Mouse (Mus musculus) liver, adult 2 months (tissue): ENCODE measurements around the gene Grik1. TPM values are rescaled to one million over a fixed set of nuclear protein-coding genes. Genes with fewer than 3 reads are reported as not detected.

ENCODE experiments used
- DNase-seq: peaks from one replicate; pipeline ENCODE4 v3.0.0-alpha.2; 2011; ENCODE audit warnings: low read depth, low spot score; ENCODE audit errors: extremely low read depth
- H3K27ac ChIP-seq: fragments of 200-500 bp; replicated peaks from 2 replicates; pipeline ENCODE4 v1.5.1; 2012; ENCODE audit warnings: low read depth, mild to moderate bottlenecking, control low read depth, inconsistent platforms, low read length; ENCODE audit not compliant: insufficient read depth
- H3K27me3 ChIP-seq: fragments of 200-500 bp; 2 replicates; pipeline ENCODE4 v1.6.1; 2012; ENCODE audit warnings: mild to moderate bottlenecking, moderate library complexity, low read length, inconsistent platforms; ENCODE audit not compliant: control insufficient read depth, insufficient read depth
- H3K36me3 ChIP-seq: fragments of 200-500 bp; 2 replicates; pipeline ENCODE4 v1.6.1; 2012; ENCODE audit warnings: low read length, inconsistent platforms; ENCODE audit not compliant: control insufficient read depth, insufficient read depth
- H3K4me1 ChIP-seq: fragments of 200-500 bp; 2 replicates; pipeline ENCODE4 v1.6.1; 2011; ENCODE audit warnings: low read length; ENCODE audit not compliant: control insufficient read depth, insufficient read depth
- H3K4me3 ChIP-seq: fragments of 200-500 bp; 2 replicates; pipeline ENCODE4 v1.5.1; 2011; ENCODE audit warnings: low read depth, mild to moderate bottlenecking, control low read depth, low read length, moderate library complexity; ENCODE audit not compliant: insufficient read depth
- H3K79me2 ChIP-seq: fragments of 200-500 bp; 2 replicates; pipeline ENCODE4 v1.6.1; 2012; ENCODE audit warnings: inconsistent platforms, mild to moderate bottlenecking, low read length, moderate library complexity; ENCODE audit not compliant: control insufficient read depth, insufficient read depth
- H3K9ac ChIP-seq: fragments of 200-500 bp; 2 replicates; pipeline ENCODE4 v1.6.1; 2012; ENCODE audit warnings: low read depth, mild to moderate bottlenecking, control low read depth, inconsistent platforms, low read length
- CTCF ChIP-seq: fragments of 200-500 bp; IDR thresholded peaks from 2 replicates; pipeline ENCODE4 v1.5.1; 2011; ENCODE audit warnings: low read depth, low read length, control low read depth
- POLR2A ChIP-seq: fragments of 200-500 bp; IDR thresholded peaks from 2 replicates; pipeline ENCODE4 v1.6.1; 2011; ENCODE audit warnings: low read length, control low read depth; ENCODE audit not compliant: insufficient read depth; ENCODE audit errors: extremely low read depth
- WGBS: fragments of 180-500 bp; shearing (Covaris S2); methylation state at CpG from one replicate; pipeline ENCODE4 v1.1.7; 2018; 5-methylcytosine and 5-hydroxymethylcytosine counted together
- polyA plus RNA-seq: library from polyadenylated mRNA; depleted of rRNA; stranded (reverse); fragments of >200 nt; gene quantifications from 2 replicates; pipeline ENCODE4 v1.2.3, GENCODE M21; 2012
- total RNA-seq: library from RNA; depleted of rRNA; stranded (reverse); fragments of >200 nt; gene quantifications from 2 replicates; pipeline ENCODE4 v1.2.3, GENCODE M21; 2014

Gene Grik1
- total and polyA plus RNA-seq, 2 experiments: not detected

DNA sequence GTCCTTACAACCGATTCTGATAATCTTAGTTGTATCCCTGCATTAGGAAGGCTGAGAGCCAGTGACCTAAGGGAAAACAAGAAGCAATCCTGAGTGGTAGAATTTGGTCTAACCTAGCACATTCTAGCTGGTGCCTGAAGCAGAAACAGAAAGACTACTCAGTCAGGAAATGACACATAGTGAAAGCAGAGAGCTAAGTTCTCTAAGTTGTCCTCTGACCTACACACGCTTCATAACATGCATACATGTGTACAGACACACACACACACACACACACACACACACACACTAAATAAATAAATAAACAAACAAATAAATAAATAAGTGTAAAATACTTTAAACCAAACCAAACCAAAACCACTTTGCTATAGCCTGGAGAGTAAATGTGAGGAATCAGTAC, 358.7 kb downstream of the Grik1 start:
- H3K27ac ChIP-seq: no peak overlapping the region
- no peak overlapping the region for H3K4me3 ChIP-seq
- no peak overlapping the region for H3K9ac ChIP-seq
- H3K4me1 ChIP-seq: no peaks in the 10 kb centered on the region
- TF ChIP-seq POLR2A (no peak), CTCF (no peak)
- no peaks in the 10 kb centered on the region for H3K36me3 ChIP-seq
- 81% methylated on average over 2 of the region's 2 CpGs for WGBS
- DNase-seq: no peak
- no peaks in the 10 kb centered on the region for H3K27me3 ChIP-seq
- H3K79me2 ChIP-seq: no peaks in the 10 kb centered on the region

DNA sequence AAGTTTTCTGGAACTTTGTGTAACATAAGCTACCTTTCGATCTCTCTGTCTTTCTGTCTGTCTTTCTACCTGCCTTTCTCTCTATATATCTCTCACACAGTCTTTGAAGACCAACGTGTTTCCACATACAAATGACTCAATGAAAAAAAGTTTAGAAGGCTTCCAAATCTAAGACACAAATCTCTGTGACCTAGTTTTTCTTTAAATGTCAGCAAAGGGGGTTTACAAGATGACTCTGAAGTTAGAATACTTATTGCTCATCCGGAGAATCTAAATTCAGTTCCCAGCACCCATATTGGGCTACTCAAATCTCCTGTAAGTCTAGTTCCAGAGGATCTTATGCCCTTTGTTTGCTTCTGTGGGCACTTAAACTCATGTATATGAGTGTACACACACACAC, 359.5 kb downstream of the Grik1 start:
- Histone ChIP-seq H3K4me1 (no peaks in the 10 kb centered on the region), H3K9ac (no peak overlapping the region), H3K79me2 (no peaks in the 10 kb centered on the region), H3K4me3 (no peak overlapping the region), H3K27me3 (no peaks in the 10 kb centered on the region), H3K36me3 (no peaks in the 10 kb centered on the region), H3K27ac (no peak overlapping the region)
- 82% methylated on average over 3 of the region's 3 CpGs for WGBS
- no peak for DNase-seq
- TF ChIP-seq POLR2A: no peak
- no peak for TF ChIP-seq CTCF

DNA sequence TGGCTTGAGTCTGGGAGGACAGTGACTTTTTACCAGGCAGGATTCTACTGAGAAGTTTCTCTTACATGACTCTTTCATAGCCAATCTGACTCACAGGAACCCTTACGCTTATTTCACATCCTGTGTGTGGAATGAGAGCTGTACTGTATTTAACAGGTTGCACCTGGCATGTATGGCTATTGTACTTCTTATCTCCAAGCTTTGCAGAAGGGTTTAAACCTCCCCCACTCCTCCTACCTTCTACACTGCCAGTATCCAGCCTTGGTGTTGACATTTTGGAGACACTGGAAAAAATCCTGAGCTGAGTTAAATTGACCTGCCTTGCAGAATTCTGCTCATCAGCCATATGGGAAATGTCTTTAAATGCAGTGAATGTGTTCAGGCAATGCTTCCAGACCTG, 361.4 kb downstream of the Grik1 start:
- no peaks in the 10 kb centered on the region for H3K36me3 ChIP-seq
- H3K9ac ChIP-seq: no peak overlapping the region
- H3K4me3 ChIP-seq: no peak overlapping the region
- 73% methylated on average over 1 of the region's 1 CpGs for WGBS
- H3K79me2 ChIP-seq: no peaks in the 10 kb centered on the region
- no peaks in the 10 kb centered on the region for H3K27me3 ChIP-seq
- no peak overlapping the region for H3K27ac ChIP-seq
- DNase-seq: no peak
- H3K4me1 ChIP-seq: no peaks in the 10 kb centered on the region
- TF ChIP-seq POLR2A (no peak), CTCF (no peak)

DNA sequence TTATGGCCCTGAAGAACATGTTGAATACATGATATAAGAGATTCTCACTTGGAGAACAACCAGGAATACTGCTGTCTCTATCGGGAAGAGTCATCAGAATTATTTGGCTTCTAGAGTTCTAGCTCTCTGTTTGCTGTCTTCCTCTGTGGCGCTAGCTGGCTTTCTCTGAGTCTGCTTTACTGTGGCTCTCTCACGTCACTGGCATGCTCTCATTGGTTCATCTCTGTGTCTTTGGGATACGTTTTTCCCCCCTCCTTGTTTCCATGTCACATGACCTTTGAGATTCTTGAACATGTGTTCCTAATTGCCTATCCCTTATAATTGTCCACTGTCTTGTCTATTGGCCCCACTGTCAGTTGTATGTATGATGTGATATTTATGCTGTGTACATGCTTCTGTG, 372.2 kb downstream of the Grik1 start:
- 65% methylated on average over 4 of the region's 4 CpGs for WGBS
- Histone ChIP-seq H3K27ac (no peak overlapping the region), H3K79me2 (no peaks in the 10 kb centered on the region), H3K4me1 (no peaks in the 10 kb centered on the region), H3K27me3 (no peaks in the 10 kb centered on the region), H3K36me3 (no peaks in the 10 kb centered on the region), H3K4me3 (no peak overlapping the region), H3K9ac (no peak overlapping the region)
- DNase-seq: no peak
- TF ChIP-seq POLR2A (no peak), CTCF (no peak)

DNA sequence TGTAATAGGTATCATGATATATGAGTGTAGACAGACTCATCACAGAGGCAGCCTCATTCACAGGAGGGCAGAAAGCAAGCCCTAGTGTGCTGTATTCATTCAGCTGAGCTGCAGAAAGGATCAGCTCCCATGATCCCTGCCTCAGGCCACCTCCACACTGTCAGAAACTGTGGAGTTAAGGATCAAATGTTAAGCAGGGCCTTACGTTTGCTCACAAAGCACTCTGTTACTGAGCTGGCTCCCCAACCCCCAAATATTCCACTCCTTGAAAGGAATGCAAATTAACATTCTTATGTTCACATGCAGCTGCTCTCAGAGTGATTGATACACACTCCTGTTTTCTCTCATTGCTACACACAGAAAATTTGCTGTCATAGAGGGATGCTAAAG, 372.9 kb downstream of the Grik1 start:
- H3K27me3 ChIP-seq: no peaks in the 10 kb centered on the region
- H3K4me1 ChIP-seq: no peaks in the 10 kb centered on the region
- TF ChIP-seq CTCF (no peak), POLR2A (no peak)
- no peak for DNase-seq
- no peak overlapping the region for H3K9ac ChIP-seq
- H3K36me3 ChIP-seq: no peaks in the 10 kb centered on the region
- no peak overlapping the region for H3K4me3 ChIP-seq
- H3K27ac ChIP-seq: no peak overlapping the region
- H3K79me2 ChIP-seq: no peaks in the 10 kb centered on the region
- 23% methylated on average over 1 of the region's 1 CpGs for WGBS

DNA sequence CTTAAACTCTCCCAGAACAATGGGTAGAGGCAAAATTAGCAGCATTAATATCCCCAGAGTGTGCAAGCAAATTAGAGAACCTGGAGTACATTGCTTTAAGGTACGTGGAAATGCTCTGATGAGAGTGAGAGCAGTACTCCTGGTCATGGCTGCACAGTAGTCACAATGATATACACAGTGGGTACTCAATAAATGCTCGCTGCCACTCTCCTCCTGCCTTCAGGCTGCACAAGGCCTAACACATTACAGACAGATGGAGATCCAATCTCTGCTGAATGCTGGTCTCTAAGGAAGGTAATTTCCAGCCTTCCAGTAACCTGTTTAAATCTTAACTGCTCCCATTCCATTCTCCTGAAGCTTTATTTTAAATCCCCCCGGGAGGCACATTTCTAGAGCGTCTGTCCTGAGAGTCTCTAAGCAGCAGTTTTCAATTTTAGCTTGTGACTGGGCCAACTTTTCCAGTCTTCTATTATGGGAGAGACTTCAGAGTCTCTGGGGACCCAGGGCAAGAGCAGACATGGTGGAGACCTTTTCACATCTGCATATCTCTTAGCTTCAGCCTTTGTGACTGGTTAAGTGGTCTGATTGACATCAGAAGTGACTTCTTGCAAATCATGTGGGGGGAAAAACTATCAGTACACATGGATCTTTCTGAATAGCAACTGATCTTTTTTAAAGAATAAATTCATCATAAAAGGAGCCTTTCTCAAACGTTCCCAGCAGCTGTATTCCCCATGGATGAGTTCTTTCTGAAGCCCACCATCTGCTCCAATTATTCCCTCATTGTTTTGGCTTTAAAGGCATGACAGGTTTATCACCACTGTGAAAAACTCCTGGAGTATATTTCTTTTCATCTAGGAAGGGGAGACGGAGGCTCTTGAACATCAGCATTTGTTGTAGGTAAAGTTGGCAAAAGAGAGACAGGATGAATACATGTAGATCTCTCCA, 373.6 kb downstream of the Grik1 start:
- DNase-seq: no peak
- TF ChIP-seq POLR2A (no peak), CTCF (no peak)
- no peak overlapping the region for H3K9ac ChIP-seq
- no peak overlapping the region for H3K27ac ChIP-seq
- no peak overlapping the region for H3K4me3 ChIP-seq
- no peaks in the 10 kb centered on the region for H3K4me1 ChIP-seq
- WGBS: 73% methylated on average over 6 of the region's 6 CpGs
- H3K36me3 ChIP-seq: no peaks in the 10 kb centered on the region
- H3K27me3 ChIP-seq: no peaks in the 10 kb centered on the region
- no peaks in the 10 kb centered on the region for H3K79me2 ChIP-seq
